Mouse (Mus musculus) heart, postnatal 36 days (tissue): ENCODE data around the gene Atxn2. TPM values are rescaled to one million over a fixed set of nuclear protein-coding genes. Genes with fewer than 3 reads are reported as not detected.
A peak's percentile ranks its signal among the peaks of the same experiment; 100 is the strongest.

Experiments used
- DNase-seq, 2 experiments: peaks; one replicate each; pipeline ENCODE4 v3.0.0; 2021 to 2022
- intact Hi-C: fragments of 180-260 bp; cut with DNase I; formaldehyde crosslinking; loops from one replicate; pipeline ENCODE4 v1.15.1; 2025
- total RNA-seq, 2 experiments: library from RNA; stranded (reverse); gene quantifications; 2 replicates each; pipeline ENCODE4 v1.2.3; 2021

The Atxn2 gene
- total RNA-seq, 2 experiments from 2014 or later = 138 to 149 TPM

DNA sequence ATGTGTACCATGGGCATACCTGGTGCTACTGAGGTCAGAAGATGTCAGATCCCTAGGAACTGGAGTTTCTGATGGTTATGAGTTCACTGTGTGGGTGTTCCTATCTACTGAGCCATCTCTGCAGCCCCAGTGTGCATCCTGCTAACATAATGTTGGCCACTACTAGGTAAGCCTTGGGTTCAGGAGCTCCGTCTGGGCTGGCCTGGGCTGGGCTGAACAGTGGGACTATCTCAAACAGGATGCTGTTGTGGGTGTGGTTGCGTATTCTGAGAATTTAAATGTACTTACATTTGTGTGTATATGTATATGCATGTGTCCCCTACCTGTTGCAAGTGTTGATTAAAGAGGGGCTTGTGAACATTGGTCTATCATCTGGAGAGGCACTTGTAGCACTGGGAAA lies 38.5 kb downstream of the Atxn2 start:
- DNase-seq = no peak
- intact Hi-C loops = no loop called here

- DNase-seq = no peak
- intact Hi-C loops = no loop called here
These were observed 46.8 kb downstream of the Atxn2 start for GRCm38 (mm10) chr5:121757900-121758299.

DNA sequence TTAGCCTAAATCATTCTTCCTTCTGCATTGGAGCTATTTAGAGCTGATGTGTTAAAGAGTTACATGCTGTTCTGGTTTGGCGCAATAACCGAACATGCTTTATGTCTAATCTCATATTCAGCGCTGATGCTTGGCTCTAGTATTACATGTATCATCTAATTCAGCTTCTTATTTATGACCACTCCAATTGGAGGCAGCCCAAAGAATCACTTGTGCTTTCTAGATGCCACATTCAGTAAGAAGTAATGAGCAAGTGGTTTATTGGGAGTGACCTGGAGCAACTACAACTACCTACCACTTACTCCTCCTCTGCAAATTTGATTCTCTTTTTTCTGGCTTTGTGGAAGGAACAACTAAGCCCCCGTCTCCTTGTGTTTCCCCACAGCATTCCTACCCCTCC lies 47.2 kb downstream of the Atxn2 start:
- no peak for DNase-seq
- intact Hi-C loops = no loop called here

DNA sequence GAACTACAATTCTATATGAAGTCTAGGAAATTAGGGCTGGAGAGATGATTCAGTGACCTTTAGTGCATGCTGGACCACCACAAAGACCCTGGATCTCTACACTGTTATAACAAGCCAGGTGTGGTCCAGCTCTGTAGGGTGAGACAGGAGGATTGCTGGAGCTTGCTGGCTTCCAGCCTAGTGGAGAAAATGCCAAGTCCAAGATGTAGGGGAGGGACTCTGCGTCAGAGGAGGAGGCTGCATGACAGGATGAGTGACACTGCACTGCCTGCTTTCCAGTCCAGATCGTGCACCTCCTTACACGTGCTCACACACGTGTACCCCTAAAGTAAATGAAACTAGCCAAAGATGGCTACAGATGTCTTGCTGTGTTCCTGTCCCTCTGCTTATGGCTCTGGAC lies 48.8 kb downstream of the Atxn2 start:
- intact Hi-C loops = no loop called here
- no peak for DNase-seq

GRCm38 (mm10) chr5:121761459-121761858 lies 50.3 kb downstream of the Atxn2 start:
- intact Hi-C loops = no loop called here
- DNase-seq = no peak

DNA sequence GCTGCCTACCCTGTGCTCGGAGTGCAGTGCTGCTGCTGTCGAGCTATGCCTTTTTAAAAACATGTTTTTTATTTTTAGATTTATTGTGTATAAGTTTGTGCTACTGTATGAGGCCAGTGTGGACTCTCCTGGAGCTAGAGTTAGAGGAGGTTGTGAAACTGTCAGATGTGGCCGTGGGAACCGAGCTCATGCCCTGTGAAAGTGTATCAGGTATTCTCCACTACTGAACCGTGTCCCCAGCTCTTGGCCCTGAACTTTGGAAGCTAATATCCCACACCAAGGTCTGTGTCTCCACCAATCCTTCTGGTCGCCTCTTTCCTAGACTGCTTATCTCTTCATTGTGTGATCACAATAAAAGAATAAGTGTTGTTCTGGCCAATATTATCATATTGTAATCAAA lies 51.8 kb downstream of the Atxn2 start:
- intact Hi-C loops = no loop called here
- no peak for DNase-seq

DNA sequence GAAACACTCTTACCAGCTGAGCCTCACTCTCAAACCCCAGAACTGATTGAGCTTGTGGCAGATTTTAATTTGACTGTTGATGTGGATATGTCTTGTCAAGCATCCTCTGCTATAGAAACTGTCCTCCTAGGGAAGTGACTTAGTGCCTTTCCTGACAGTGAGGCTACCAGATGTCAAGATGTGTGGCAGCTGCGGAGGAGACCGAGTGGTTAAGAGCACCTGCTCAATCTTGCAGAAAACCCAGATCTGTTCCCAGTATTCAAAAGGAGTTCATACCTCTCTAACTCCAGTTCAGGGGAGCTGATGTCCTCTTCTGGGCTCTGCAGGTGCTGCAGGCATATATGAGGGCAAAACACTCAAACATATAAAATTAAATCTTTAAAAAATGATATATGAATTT lies 53.9 kb downstream of the Atxn2 start:
- DNase-seq = no peak
- intact Hi-C loops = no loop called here

DNA sequence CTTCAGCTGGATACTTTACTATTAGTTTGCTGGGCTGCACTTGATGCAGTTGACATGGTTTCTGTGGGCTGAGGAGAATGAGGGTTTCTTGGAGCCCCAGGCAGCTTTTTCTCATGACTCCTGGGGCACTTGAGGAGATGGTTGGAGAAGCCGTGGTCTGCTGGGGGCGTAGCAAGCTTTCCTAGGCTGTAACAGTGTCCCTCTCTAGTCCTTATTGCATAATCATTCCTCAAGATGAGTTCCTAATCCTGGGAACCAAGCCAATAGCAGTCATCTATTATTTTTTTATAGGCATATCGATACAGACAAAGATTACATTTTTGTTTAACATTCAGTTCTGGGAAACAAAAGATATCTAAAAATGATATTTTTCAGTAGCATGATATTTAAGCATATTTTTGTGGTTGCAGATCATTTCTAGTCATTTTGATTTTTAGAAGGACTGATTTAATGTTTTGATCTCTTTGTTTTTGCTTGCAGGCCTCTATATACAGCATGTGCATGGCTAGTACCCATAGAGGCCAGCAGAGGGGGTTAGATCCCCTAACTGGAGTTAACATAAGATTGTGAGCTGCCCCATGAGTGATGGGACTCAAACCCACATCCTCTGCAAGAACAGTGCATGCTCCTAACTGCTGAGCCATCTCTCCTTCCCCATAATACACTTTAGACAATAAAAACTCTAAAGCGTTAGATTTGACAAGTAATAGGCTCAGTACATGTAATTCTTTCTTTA lies 55.1 kb downstream of the Atxn2 start:
- intact Hi-C loops = no loop called here
- no peak for DNase-seq

DNA sequence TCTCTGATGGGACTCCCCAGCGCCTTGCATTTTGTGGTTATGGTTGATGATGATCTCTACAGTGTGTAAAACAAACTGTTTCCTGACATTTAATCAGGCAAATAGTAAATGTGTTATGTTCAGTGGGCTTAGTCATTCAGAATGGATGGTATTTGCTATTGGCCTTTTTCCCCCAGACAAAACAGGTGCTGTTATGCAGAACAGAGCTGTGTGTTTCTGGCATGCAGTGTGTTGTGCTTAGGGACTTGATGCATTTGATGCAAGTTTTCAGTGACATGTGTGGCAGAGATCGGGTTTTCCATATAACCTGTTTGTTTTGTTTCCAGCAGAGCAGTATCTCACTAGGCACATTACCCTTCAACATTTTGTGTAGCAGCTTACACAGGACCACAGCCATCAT lies 56.4 kb downstream of the Atxn2 start:
- intact Hi-C loops = no loop called here
- no peak for DNase-seq

GRCm38 (mm10) chr5:121769827-121770226 lies 58.7 kb downstream of the Atxn2 start:
- peak; percentile 29 to 43 for DNase-seq
- intact Hi-C loops = no loop called here

- intact Hi-C loops = no loop called here
- no peak for DNase-seq
These were observed 60.5 kb downstream of the Atxn2 start for GRCm38 (mm10) chr5:121771611-121772010.

GRCm38 (mm10) chr5:121778485-121779119 lies 67.5 kb downstream of the Atxn2 start:
- intact Hi-C loops = no loop called here
- no peak for DNase-seq

DNA sequence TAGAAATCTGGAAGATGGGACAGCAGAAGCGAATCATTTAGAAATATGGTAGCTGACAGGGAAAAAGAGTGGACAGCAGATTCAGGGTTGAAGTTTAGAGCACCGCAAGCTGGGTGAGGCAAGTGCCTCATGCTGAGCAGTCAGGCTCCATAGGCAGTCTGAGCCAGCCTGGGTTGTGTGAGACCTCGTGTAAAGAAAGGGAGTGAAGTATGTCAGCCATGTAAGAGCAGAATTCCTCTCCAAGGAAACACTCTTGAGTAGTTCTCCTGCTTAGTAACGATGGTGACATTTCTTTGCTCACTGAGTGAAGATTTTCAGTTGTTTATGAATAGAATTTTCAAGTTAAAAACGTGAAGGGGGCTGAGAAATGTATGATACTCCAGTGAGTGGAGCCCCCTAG lies 69.0 kb downstream of the Atxn2 start:
- intact Hi-C loops = no loop called here
- DNase-seq = no peak

- intact Hi-C loops = no loop called here
- no peak for DNase-seq
These were observed 71.3 kb downstream of the Atxn2 start for GRCm38 (mm10) chr5:121782467-121782866.

- intact Hi-C loops = no loop called here
These were observed 72.8 kb downstream of the Atxn2 start for GRCm38 (mm10) chr5:121783862-121784500.

DNA sequence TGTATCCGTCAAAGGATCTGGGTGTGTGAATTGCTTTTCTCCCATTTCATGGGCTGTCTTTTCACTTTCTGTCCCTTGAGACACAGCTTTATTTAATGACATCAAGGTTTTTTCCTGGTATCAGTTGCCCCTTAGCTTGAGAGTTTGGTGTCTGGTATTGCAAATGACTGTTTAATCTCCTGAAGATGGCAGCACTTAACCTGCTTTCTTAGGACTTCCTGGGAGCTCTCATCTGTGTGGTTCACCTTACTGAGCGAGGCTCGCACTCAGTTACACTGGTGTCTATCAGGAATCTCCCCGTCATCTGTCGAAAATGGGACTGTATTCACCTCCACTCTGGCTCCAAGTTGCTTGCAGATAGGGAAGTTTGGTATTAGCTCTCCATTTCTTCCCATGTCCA lies 79.9 kb downstream of the Atxn2 start:
- intact Hi-C loops = no loop called here
- no peak for DNase-seq

More at GRCm38 (mm10) chr5:121783862-121784500, 72.8 kb downstream of the Atxn2 start:
- DNase-seq = peak; percentile 20 to 22

GRCm38 (mm10) chr5:121795800-121796199 lies 84.7 kb downstream of the Atxn2 start:
- intact Hi-C loops = no loop called here
- DNase-seq = no peak

DNA sequence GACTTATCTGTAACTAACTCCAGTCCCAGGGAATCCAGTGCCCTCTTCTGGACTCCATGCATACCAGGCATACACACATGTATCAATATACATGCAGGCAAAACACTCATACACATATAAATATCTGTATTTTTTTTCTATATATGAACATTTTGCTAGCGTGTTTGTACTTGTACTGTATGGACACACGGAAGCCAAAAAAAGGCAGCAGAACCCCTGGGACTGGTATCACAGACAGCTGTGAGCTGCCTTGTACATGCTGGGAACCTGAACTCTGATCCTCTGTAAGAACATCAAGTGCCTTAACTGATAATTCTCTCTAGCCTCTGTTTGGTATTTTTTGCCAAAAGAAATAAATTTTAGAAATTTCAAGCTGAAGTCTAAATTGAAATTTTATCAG lies 87.3 kb downstream of the Atxn2 start:
- intact Hi-C loops = no loop called here

DNA sequence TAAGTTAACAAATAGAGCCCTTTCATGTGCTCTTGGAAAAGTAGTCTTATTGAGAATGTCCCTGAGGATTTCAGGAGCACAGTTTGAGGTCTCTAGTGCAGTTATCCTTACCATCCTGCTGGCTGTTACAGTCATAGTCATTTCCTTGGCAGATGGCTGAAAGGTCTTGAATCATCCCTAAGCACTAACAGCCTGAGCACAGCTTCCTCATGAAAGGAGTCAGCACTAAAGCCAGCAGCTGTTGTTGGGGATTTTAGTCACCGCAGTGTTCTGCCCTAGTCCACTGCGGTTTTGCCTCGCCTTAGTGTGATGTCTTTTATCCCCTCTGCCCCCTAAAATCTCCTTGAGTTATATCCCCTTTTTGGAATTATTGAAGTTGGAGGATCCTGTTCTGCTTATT lies 96.0 kb downstream of the Atxn2 start:
- intact Hi-C loops = loop anchor here (5.0 kb wide), 1 partner anchor 35 kb away; no protein-coding TSS in a partner anchor
- no peak for DNase-seq

More for the DNA sequence above, 87.3 kb downstream of the Atxn2 start:
- no peak for DNase-seq

DNA sequence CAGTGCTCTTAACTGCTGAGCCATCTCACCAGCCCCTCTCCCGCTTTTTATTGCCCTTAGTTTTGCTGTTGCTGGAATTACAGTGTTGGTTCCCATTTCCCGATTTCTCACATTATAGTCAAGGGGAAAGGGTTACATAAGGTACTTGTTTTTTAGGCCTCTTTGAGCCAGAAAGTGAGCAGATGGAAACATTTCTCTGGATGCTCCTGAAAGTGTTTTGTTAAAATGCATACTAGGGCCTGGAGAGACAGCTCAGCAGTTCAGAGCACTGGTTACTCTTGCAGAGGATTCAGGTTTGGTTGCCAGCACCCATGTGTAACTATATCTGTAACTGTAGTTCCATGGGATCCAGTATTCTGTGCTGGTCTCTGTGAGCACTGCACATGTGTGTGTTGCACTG lies 97.1 kb downstream of the Atxn2 start:
- intact Hi-C loops = loop anchor here (5.0 kb wide), 1 partner anchor 34 kb away; no protein-coding TSS in a partner anchor
- no peak for DNase-seq

GRCm38 (mm10) chr5:121809667-121810224 lies 98.6 kb downstream of the Atxn2 start:
- intact Hi-C loops = loop anchor here (5.0 kb wide), 1 partner anchor 33 kb away; no protein-coding TSS in a partner anchor
- peak in 1 of 2 experiments; percentile 58 for DNase-seq
